ENCODE assay signal across 23 mouse cellular contexts in genomic region chr12:3857773-3858172, GRCm38 (mm10). TPM values are rescaled to one million over a fixed set of nuclear protein-coding genes. Genes with fewer than 3 reads are reported as not detected.
DNase-seq lines count a peak whose midpoint lies in the region; ATAC-seq lines count a peak whose summit lies in the region.
"Had no signal": no experiment of that assay in that cellular context is flagged by ENCODE, and none has a peak within 500 bp of the region (broad histone marks: within the 10 kb centered on the region; RNA-seq: fewer than 3 reads in every experiment).

No protein-coding gene starts in this region.

- WGBS in heart, embryonic 10.5 days: 76% methylated on average over 9 of the region's 9 CpGs

- H3K9me3 ChIP-seq in heart, embryonic 10.5 days: no peaks in the 10 kb centered on the region
- H3K9me3 ChIP-seq in megakaryocyte, embryonic 14.5 days: no peaks in the 10 kb centered on the region
- H3K9me3 ChIP-seq: limb, embryonic 13.5 days; lung, embryonic 15.5 days; midbrain, embryonic 13.5 days; stomach, embryonic 15.5 days had no signal

- no peak overlapping the region for H3K4me3 ChIP-seq in heart, embryonic 10.5 days
- peak overlapping the region; percentile 11 for H3K4me3 ChIP-seq in megakaryocyte, embryonic 14.5 days (replicated peaks)
- H3K4me3 ChIP-seq: erythroblast, embryonic 14.5 days; limb, embryonic 13.5 days; lung, embryonic 15.5 days; midbrain, embryonic 13.5 days; stomach, embryonic 15.5 days had no signal

- H3K27me3 ChIP-seq in heart, embryonic 10.5 days (ENCODE audit: insufficient read depth, poor library complexity, severe bottlenecking): no peaks in the 10 kb centered on the region
- no peaks in the 10 kb centered on the region for H3K27me3 ChIP-seq in megakaryocyte, embryonic 14.5 days (replicated peaks)
- H3K27me3 ChIP-seq: limb, embryonic 13.5 days; lung, embryonic 15.5 days; midbrain, embryonic 13.5 days; Patski; stomach, embryonic 15.5 days had no signal

- peak overlapping the region; percentile 89; the same call in 1 of the 2 replicates for H3K27ac ChIP-seq in heart, embryonic 10.5 days
- H3K27ac ChIP-seq: kidney, postnatal 0 days; limb, embryonic 13.5 days; lung, embryonic 15.5 days; midbrain, embryonic 13.5 days; stomach, embryonic 15.5 days had no signal

- H3K36me3 ChIP-seq in heart, embryonic 10.5 days: peaks cover 49% of the 10 kb centered on the region
- peaks cover 78% of the 10 kb centered on the region for H3K36me3 ChIP-seq in megakaryocyte, embryonic 14.5 days (replicated peaks; ENCODE audit: low read length)

- ATAC-seq in megakaryocyte, adult 5-6 weeks (ENCODE audit: poor library complexity, severe bottlenecking): no peak
- ATAC-seq: forebrain, embryonic 16.5 days; hindbrain, embryonic 16.5 days; midbrain, embryonic 13.5 days; Patski had no signal

- H3K4me1 ChIP-seq in heart, embryonic 10.5 days: peaks cover 62% of the 10 kb centered on the region
- peaks cover 95% of the 10 kb centered on the region for H3K4me1 ChIP-seq in megakaryocyte, embryonic 14.5 days

- DNase-seq in cerebellum, adult 9-11 months: peak; percentile 53
- DNase-seq in cerebellum, postnatal 25 days: no peak
- DNase-seq in heart, embryonic 10.5 days (ENCODE audit: low spot score): no peak
- DNase-seq in heart, adult 9 months (ENCODE audit: low spot score in 2 of 2): no peak
- no peak for DNase-seq in frontal cortex, postnatal 36 days (ENCODE audit: low spot score in 2 of 2)
- DNase-seq: adrenal gland, postnatal 14 days; gastrocnemius, postnatal 10 days; heart, postnatal 14 days; kidney, adult 2 months; layer of hippocampus, adult 9-11 months; retina, postnatal 1 day; right cerebral cortex, postnatal 14 days had no signal

RNA-seq across cellular contexts. Expression of gene Dnmt3a, which starts 52.0 kb away (rescaled TPM):
- 148 and 154 TPM in 2 replicates for polyA plus RNA-seq in heart, embryonic 10.5 days (2016; fragmentation: Nextera tagmentation; extraction: Ambion mirVana)
- 27.5 and 30.1 TPM in 2 replicates for polyA plus RNA-seq in megakaryocyte, embryonic 14.5 days (2012; ENCODE audit: insufficient read depth, low replicate concordance)
- total RNA-seq in megakaryocyte, adult 5-6 weeks (2015): 3.5 and 5.5 TPM in 2 replicates
- total RNA-seq in megakaryocyte, adult 5-6 weeks (2017): 5.3 and 13.8 TPM in 2 replicates
